Mouse (Mus musculus) liver, embryonic 16.5 days (tissue): ENCODE results near the gene Slc20a1. TPM values are rescaled to one million over a fixed set of nuclear protein-coding genes. Genes with fewer than 3 reads are reported as not detected.

Experiments used
- ATAC-seq: fragments of 200-750 bp; cut with Nextera tagmentation; 2 replicates; pipeline ENCODE4 v1.8.0; 2017; ENCODE audit warnings: low read depth, mild to moderate bottlenecking, moderate number of reproducible peaks, moderate library complexity
- H3K27ac ChIP-seq: fragments of 300-500 bp; sonication (generic); 2 replicates; pipeline ENCODE4 v1.5.1; 2014; ENCODE audit warnings: mild to moderate bottlenecking, low read length
- H3K27me3 ChIP-seq: fragments of 300-500 bp; sonication (generic); 2 replicates; pipeline ENCODE4 v1.6.1; 2014; ENCODE audit warnings: low read depth, low read length, mixed read lengths; ENCODE audit not compliant: control insufficient read depth, insufficient read depth
- H3K36me3 ChIP-seq: fragments of 300-500 bp; sonication (generic); 2 replicates; pipeline ENCODE4 v1.6.1; 2014; ENCODE audit warnings: mild to moderate bottlenecking; ENCODE audit not compliant: control insufficient read depth, insufficient read depth
- H3K4me1 ChIP-seq: fragments of 300-500 bp; sonication (generic); 2 replicates; pipeline ENCODE4 v1.6.1; 2014; ENCODE audit warnings: low read depth, low read length, mixed read lengths; ENCODE audit not compliant: control insufficient read depth
- H3K4me2 ChIP-seq: fragments of 300-500 bp; sonication (generic); 2 replicates; pipeline ENCODE4 v1.6.1; 2014; ENCODE audit warnings: low read depth, low read length, mixed read lengths
- H3K4me3 ChIP-seq: fragments of 300-500 bp; sonication (generic); 2 replicates; pipeline ENCODE4 v1.5.1; 2014; ENCODE audit warnings: low read depth, mild to moderate bottlenecking, low read length
- H3K9ac ChIP-seq: fragments of 300-500 bp; sonication (generic); 2 replicates; pipeline ENCODE4 v1.6.1; 2014; ENCODE audit warnings: low read depth, low read length
- H3K9me3 ChIP-seq: fragments of 300-500 bp; sonication (generic); replicated peaks from 2 replicates; pipeline ENCODE4 v1.6.1; 2016; ENCODE audit warnings: low read length; ENCODE audit not compliant: control insufficient read depth
- WGBS: fragments of 180-500 bp; shearing (Covaris S2); extraction: QIAGEN DNeasy Blood & Tissue Kit; methylation state at CpG from one replicate; pipeline ENCODE4 v1.1.7; 2014; ENCODE audit not compliant: insufficient replicate concordance; 5-methylcytosine and 5-hydroxymethylcytosine counted together
- polyA plus RNA-seq: library from polyadenylated mRNA; unstranded; fragments of >200 nt; fragmentation: Nextera tagmentation; extraction: Ambion mirVana; gene quantifications from 2 replicates; pipeline ENCODE4 v1.2.1, GENCODE M21; 2015

Slc20a1 gene
- polyA plus RNA-seq, 1 experiment from 2014 or later = 39.6 TPM

- Histone ChIP-seq H3K27ac (peak overlapping the region; percentile 98), H3K9me3 (no peaks in the 10 kb centered on the region), H3K9ac (peak overlapping the region; percentile 62), H3K4me3 (peak overlapping the region; percentile 45), H3K4me1 (peaks cover 73% of the 10 kb centered on the region), H3K4me2 (peak overlapping the region; percentile 68), H3K36me3 (no peaks in the 10 kb centered on the region), H3K27me3 (no peaks in the 10 kb centered on the region)
- 9% methylated on average over 6 of the region's 7 CpGs for WGBS
- peak; percentile 88 for ATAC-seq
These were observed 29.1 kb downstream of the Slc20a1 start for GRCm38 (mm10) chr2:129227709-129228108.

DNA sequence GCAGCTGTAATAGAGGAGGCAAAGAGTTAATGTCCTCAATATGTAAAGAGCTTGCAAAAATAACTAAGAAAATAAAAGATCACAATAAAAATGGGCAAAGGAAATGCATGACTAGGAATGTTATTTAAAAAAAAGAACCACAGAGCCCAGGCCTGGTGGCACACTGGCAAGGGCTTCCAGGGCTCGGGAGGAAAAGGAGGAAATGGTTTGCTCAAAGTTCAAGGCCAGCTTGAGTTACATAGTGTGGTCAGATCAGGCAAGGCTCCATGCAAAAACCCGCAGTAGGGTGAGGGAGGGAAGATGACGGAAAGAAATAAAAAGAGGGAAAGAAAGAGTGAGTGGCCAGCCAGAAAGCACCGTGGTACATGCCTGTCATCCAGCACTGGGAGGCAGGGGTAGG is 30.0 kb downstream of the Slc20a1 start:
- 68% methylated on average over 4 of the region's 4 CpGs for WGBS
- peaks cover 78% of the 10 kb centered on the region for H3K4me1 ChIP-seq

DNA sequence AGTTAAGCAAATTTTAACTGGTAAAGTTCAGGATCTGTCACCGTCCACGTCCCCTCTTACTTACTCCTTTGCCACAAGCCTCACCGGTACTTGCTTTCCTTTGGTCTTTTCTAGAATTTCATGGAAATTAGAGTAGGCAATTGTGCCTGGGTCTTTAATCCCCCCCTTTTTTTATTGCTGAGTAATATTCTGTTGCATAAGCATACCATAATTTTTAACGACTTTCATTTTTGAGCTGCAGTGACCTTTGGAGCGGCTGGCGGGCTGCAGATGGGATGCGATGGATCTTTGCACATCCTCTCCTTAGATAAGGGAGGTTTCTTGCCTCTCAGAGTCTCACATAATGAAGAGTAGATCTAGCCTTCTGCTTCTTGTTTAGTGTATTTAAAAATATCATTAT is 30.8 kb downstream of the Slc20a1 start:
- H3K27ac ChIP-seq = peak overlapping the region; percentile 98
- H3K36me3 ChIP-seq = no peaks in the 10 kb centered on the region
- H3K4me2 ChIP-seq = peak overlapping the region; percentile 68
- H3K4me3 ChIP-seq = peak overlapping the region; percentile 45; the same call in 1 of the 2 replicates
- no peaks in the 10 kb centered on the region for H3K9me3 ChIP-seq
- H3K27me3 ChIP-seq = no peaks in the 10 kb centered on the region
- H3K9ac ChIP-seq = no peak overlapping the region
- WGBS = 78% methylated on average over 7 of the region's 7 CpGs
- H3K4me1 ChIP-seq = peaks cover 76% of the 10 kb centered on the region
- ATAC-seq = no peak

More for the DNA sequence above, 30.0 kb downstream of the Slc20a1 start:
- H3K36me3 ChIP-seq = no peaks in the 10 kb centered on the region
- H3K9me3 ChIP-seq = no peaks in the 10 kb centered on the region
- ATAC-seq = no peak
- peak overlapping the region; percentile 98 for H3K27ac ChIP-seq
- H3K9ac ChIP-seq = peak overlapping the region; percentile 62
- peak overlapping the region; percentile 68 for H3K4me2 ChIP-seq
- peak overlapping the region; percentile 45 for H3K4me3 ChIP-seq
- no peaks in the 10 kb centered on the region for H3K27me3 ChIP-seq

DNA sequence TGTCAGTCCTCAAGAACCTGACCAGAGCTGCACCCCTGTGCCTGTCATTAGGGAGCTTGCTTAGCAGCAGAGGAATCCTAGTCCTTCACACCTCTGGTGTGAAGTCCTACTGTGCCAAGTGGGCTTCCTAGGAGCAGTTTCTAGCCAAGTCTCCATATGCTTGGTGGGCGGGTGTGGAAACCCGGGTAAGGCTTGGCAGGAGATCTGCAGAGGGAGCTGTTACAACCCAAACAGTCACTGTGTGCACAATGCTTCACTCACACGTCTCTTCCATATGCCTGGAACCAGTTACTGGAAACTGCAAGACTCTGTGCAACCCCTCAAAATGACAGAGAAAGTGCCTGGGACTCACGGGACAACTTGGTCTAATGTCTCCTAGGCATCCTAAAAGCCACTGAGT is 33.5 kb downstream of the Slc20a1 start:
- H3K27me3 ChIP-seq = no peaks in the 10 kb centered on the region
- whole genome bisulfite sequencing = 54% methylated on average over 4 of the region's 4 CpGs
- H3K27ac ChIP-seq = peak overlapping the region; percentile 86
- H3K9me3 ChIP-seq = no peaks in the 10 kb centered on the region
- no peaks in the 10 kb centered on the region for H3K36me3 ChIP-seq
- H3K4me3 ChIP-seq = no peak overlapping the region
- 0 out of 2 replicates have a peak overlapping the region, but pooled peaks have one; percentile 56 for H3K4me2 ChIP-seq
- ATAC-seq = no peak
- peak overlapping the region; percentile 47 for H3K9ac ChIP-seq
- H3K4me1 ChIP-seq = peaks cover 69% of the 10 kb centered on the region

GRCm38 (mm10) chr2:129232484-129232883 is 33.9 kb downstream of the Slc20a1 start:
- Histone ChIP-seq H3K9ac (peak overlapping the region; percentile 47), H3K27me3 (no peaks in the 10 kb centered on the region), H3K4me3 (no peak overlapping the region), H3K36me3 (no peaks in the 10 kb centered on the region), H3K4me2 (peak overlapping the region; percentile 56; the same call in 1 of the 2 replicates), H3K4me1 (peaks cover 64% of the 10 kb centered on the region), H3K27ac (peak overlapping the region; percentile 86), H3K9me3 (no peaks in the 10 kb centered on the region)
- ATAC-seq = peak; percentile 52
- WGBS = 66% methylated on average over 9 of the region's 9 CpGs

- peak overlapping the region; percentile 62 for H3K9ac ChIP-seq
- peak overlapping the region; percentile 56 for H3K4me2 ChIP-seq
- 37% methylated on average over 1 of the region's 1 CpGs for WGBS
- peaks cover 63% of the 10 kb centered on the region for H3K4me1 ChIP-seq
- no peak for ATAC-seq
- H3K9me3 ChIP-seq = no peaks in the 10 kb centered on the region
- no peaks in the 10 kb centered on the region for H3K27me3 ChIP-seq
- H3K36me3 ChIP-seq = no peaks in the 10 kb centered on the region
- peak overlapping the region; percentile 44 for H3K4me3 ChIP-seq
- H3K27ac ChIP-seq = peak overlapping the region; percentile 86
These were observed 34.7 kb downstream of the Slc20a1 start for GRCm38 (mm10) chr2:129233218-129233617.

DNA sequence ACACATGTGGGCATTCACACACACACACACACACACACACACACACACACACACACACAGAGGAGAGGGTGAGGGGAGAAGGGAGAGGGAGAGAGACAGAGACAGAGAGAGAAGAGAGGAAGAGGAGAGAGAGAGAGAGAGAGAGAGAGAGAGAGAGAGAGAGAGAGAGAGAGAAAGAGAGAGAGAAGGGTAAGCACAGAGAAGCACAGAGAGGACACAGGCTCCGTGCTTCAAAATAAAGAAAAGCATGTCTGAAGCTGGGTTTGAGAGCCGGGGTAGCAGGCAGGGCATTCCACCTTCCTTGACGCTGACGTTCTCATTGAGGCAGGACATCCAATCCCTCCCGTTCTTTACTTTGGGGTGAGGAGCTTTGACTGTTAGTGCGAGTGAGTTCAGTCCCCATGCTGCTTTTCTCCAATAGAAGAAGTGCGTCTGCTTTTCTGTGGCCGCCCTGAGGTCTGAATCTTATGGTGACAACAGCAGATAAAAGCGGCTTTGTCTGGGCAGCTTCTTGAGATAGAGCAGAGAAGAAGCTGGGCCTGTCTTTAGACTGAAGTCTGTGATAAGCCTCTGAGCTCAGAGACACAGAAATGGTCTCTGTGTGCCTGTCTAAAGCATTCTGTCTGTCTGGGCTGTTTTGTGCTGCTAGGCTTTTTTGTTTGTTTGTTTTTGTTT is 35.4 kb downstream of the Slc20a1 start:
- Histone ChIP-seq H3K9me3 (no peaks in the 10 kb centered on the region), H3K4me3 (peak overlapping the region; percentile 44), H3K4me2 (peak overlapping the region; percentile 56), H3K9ac (peak overlapping the region; percentile 62), H3K4me1 (peaks cover 59% of the 10 kb centered on the region), H3K36me3 (no peaks in the 10 kb centered on the region), H3K27me3 (no peaks in the 10 kb centered on the region), H3K27ac (peak overlapping the region; percentile 86)
- peak; percentile 70 for ATAC-seq
- 21% methylated on average over 9 of the region's 9 CpGs for WGBS

DNA sequence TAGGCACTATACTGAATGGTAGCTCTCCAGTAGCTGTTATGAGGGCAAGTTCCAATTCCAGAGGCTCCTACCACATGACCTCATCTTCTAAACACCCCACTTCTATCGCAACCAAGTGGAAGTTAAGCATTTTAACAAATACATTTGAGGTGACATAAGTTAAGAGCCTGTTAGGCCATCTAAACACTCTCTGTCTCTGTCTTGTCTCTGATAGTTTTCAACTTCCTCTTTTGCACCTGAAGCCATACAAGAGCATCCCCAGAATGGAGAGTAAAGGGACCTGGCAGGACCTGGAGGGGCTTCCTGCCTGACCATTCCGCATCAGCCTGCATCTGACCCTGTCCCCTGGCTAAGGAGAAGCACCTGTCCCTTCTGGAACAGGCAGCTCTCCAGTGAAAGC is 36.2 kb downstream of the Slc20a1 start:
- Histone ChIP-seq H3K4me1 (peaks cover 61% of the 10 kb centered on the region), H3K27ac (peak overlapping the region; percentile 86), H3K36me3 (no peaks in the 10 kb centered on the region), H3K9ac (0 out of 2 replicates have a peak overlapping the region, but pooled peaks have one; percentile 3), H3K9me3 (no peaks in the 10 kb centered on the region), H3K4me2 (0 out of 2 replicates have a peak overlapping the region, but pooled peaks have one; percentile 56), H3K4me3 (no peak overlapping the region), H3K27me3 (no peaks in the 10 kb centered on the region)
- ATAC-seq = no peak
- 48% methylated on average over 2 of the region's 2 CpGs for WGBS

- no peak for ATAC-seq
These were observed 38.0 kb downstream of the Slc20a1 start for GRCm38 (mm10) chr2:129236526-129236925.

More at GRCm38 (mm10) chr2:129236526-129236925, 38.0 kb downstream of the Slc20a1 start:
- 87% methylated on average over 4 of the region's 4 CpGs for WGBS
- H3K27me3 ChIP-seq = no peaks in the 10 kb centered on the region
- H3K27ac ChIP-seq = no peak overlapping the region
- H3K36me3 ChIP-seq = no peaks in the 10 kb centered on the region
- H3K4me3 ChIP-seq = no peak overlapping the region
- H3K4me1 ChIP-seq = peaks cover 61% of the 10 kb centered on the region
- no peak overlapping the region for H3K9ac ChIP-seq
- no peaks in the 10 kb centered on the region for H3K9me3 ChIP-seq
- H3K4me2 ChIP-seq = no peak overlapping the region
